Mouse (Mus musculus): ENCODE results near the gene Adgrb3. TPM values are rescaled to one million over a fixed set of nuclear protein-coding genes. Genes with fewer than 3 reads are reported as not detected.

Adgrb3 gene
- polyA plus RNA-seq, 1 experiment, result 0.08 TPM

- WGBS, result 85% methylated on average over 8 of the region's 8 CpGs
- Histone ChIP-seq H3K4me1 (ENCODE audit: control insufficient read depth, insufficient read depth, insufficient read length) (no peaks in the 10 kb centered on the region), H3K27ac (ENCODE audit: insufficient read depth, low read length) (no peak overlapping the region), H3K36me3 (ENCODE audit: control insufficient read depth, insufficient read depth, low read length) (no peaks in the 10 kb centered on the region), H3K4me3 (ENCODE audit: extremely low read depth, insufficient read depth, insufficient read length) (no peak overlapping the region), H3K27me3 (ENCODE audit: control insufficient read depth, insufficient read depth, low read length) (no peaks in the 10 kb centered on the region)
- no peak for DNase-seq (ENCODE audit: low read depth in 1 of 2, low spot score in 2 of 2)
- no peak for TF ChIP-seq CTCF (IDR thresholded peaks at IDR 0.05; ENCODE audit: extremely low read depth, insufficient read depth, insufficient read length, insufficient replicate concordance)
- TF ChIP-seq POLR2A (IDR thresholded peaks at IDR 0.05; ENCODE audit: low read depth, low read length), result no peak
Measured at GRCm38 (mm10) chr1:25082377-25082776, 747.1 kb downstream of the Adgrb3 start.

GRCm38 (mm10) chr1:25081265-25081849 is 748.1 kb downstream of the Adgrb3 start:
- H3K27ac ChIP-seq (ENCODE audit: insufficient read depth, low read length), result no peak overlapping the region
- H3K27me3 ChIP-seq (ENCODE audit: control insufficient read depth, insufficient read depth, low read length), result no peaks in the 10 kb centered on the region
- no peak overlapping the region for H3K4me3 ChIP-seq (ENCODE audit: extremely low read depth, insufficient read depth, insufficient read length)
- 70% methylated on average over 4 of the region's 4 CpGs for WGBS
- no peaks in the 10 kb centered on the region for H3K4me1 ChIP-seq (ENCODE audit: control insufficient read depth, insufficient read depth, insufficient read length)
- DNase-seq (ENCODE audit: low read depth in 1 of 2, low spot score in 2 of 2), result no peak
- TF ChIP-seq CTCF (IDR thresholded peaks at IDR 0.05; ENCODE audit: extremely low read depth, insufficient read depth, insufficient read length, insufficient replicate concordance) (no peak), POLR2A (IDR thresholded peaks at IDR 0.05; ENCODE audit: low read depth, low read length) (no peak)
- H3K36me3 ChIP-seq (ENCODE audit: control insufficient read depth, insufficient read depth, low read length), result no peaks in the 10 kb centered on the region

- no peaks in the 10 kb centered on the region for H3K4me1 ChIP-seq (ENCODE audit: control insufficient read depth, insufficient read depth, insufficient read length)
- H3K4me3 ChIP-seq (ENCODE audit: extremely low read depth, insufficient read depth, insufficient read length), result no peak overlapping the region
- no peaks in the 10 kb centered on the region for H3K36me3 ChIP-seq (ENCODE audit: control insufficient read depth, insufficient read depth, low read length)
- H3K27ac ChIP-seq (ENCODE audit: insufficient read depth, low read length), result no peak overlapping the region
- no peak for TF ChIP-seq CTCF (IDR thresholded peaks at IDR 0.05; ENCODE audit: extremely low read depth, insufficient read depth, insufficient read length, insufficient replicate concordance)
- no peak for TF ChIP-seq POLR2A (IDR thresholded peaks at IDR 0.05; ENCODE audit: low read depth, low read length)
- H3K27me3 ChIP-seq (ENCODE audit: control insufficient read depth, insufficient read depth, low read length), result no peaks in the 10 kb centered on the region
- DNase-seq (ENCODE audit: low read depth in 1 of 2, low spot score in 2 of 2), result no peak
- WGBS, result 80% methylated on average over 2 of the region's 2 CpGs
Measured at GRCm38 (mm10) chr1:25079395-25079794, 750.1 kb downstream of the Adgrb3 start.

GRCm38 (mm10) chr1:25075952-25076351 is 753.6 kb downstream of the Adgrb3 start:
- DNase-seq (ENCODE audit: low read depth in 1 of 2, low spot score in 2 of 2), result no peak
- H3K4me3 ChIP-seq (ENCODE audit: extremely low read depth, insufficient read depth, insufficient read length), result no peak overlapping the region
- no peaks in the 10 kb centered on the region for H3K4me1 ChIP-seq (ENCODE audit: control insufficient read depth, insufficient read depth, insufficient read length)
- H3K27ac ChIP-seq (ENCODE audit: insufficient read depth, low read length), result no peak overlapping the region
- no peaks in the 10 kb centered on the region for H3K36me3 ChIP-seq (ENCODE audit: control insufficient read depth, insufficient read depth, low read length)
- no peak for TF ChIP-seq POLR2A (IDR thresholded peaks at IDR 0.05; ENCODE audit: low read depth, low read length)
- TF ChIP-seq CTCF (IDR thresholded peaks at IDR 0.05; ENCODE audit: extremely low read depth, insufficient read depth, insufficient read length, insufficient replicate concordance), result no peak
- H3K27me3 ChIP-seq (ENCODE audit: control insufficient read depth, insufficient read depth, low read length), result no peaks in the 10 kb centered on the region
- WGBS, result 85% methylated on average over 5 of the region's 5 CpGs

GRCm38 (mm10) chr1:25063964-25064363 is 765.5 kb downstream of the Adgrb3 start:
- Histone ChIP-seq H3K4me1 (ENCODE audit: control insufficient read depth, insufficient read depth, insufficient read length) (no peaks in the 10 kb centered on the region), H3K27ac (ENCODE audit: insufficient read depth, low read length) (no peak overlapping the region), H3K36me3 (ENCODE audit: control insufficient read depth, insufficient read depth, low read length) (no peaks in the 10 kb centered on the region), H3K4me3 (ENCODE audit: extremely low read depth, insufficient read depth, insufficient read length) (no peak overlapping the region), H3K27me3 (ENCODE audit: control insufficient read depth, insufficient read depth, low read length) (no peaks in the 10 kb centered on the region)
- no peak for TF ChIP-seq CTCF (IDR thresholded peaks at IDR 0.05; ENCODE audit: extremely low read depth, insufficient read depth, insufficient read length, insufficient replicate concordance)
- TF ChIP-seq POLR2A (IDR thresholded peaks at IDR 0.05; ENCODE audit: low read depth, low read length), result no peak
- no peak for DNase-seq (ENCODE audit: low read depth in 1 of 2, low spot score in 2 of 2)
- WGBS, result 35% methylated on average over 6 of the region's 6 CpGs

GRCm38 (mm10) chr1:25060935-25061334 is 768.6 kb downstream of the Adgrb3 start:
- no peaks in the 10 kb centered on the region for H3K36me3 ChIP-seq (ENCODE audit: control insufficient read depth, insufficient read depth, low read length)
- TF ChIP-seq CTCF (IDR thresholded peaks at IDR 0.05; ENCODE audit: extremely low read depth, insufficient read depth, insufficient read length, insufficient replicate concordance) (no peak), POLR2A (IDR thresholded peaks at IDR 0.05; ENCODE audit: low read depth, low read length) (no peak)
- 78% methylated on average over 3 of the region's 3 CpGs for WGBS
- H3K4me1 ChIP-seq (ENCODE audit: control insufficient read depth, insufficient read depth, insufficient read length), result no peaks in the 10 kb centered on the region
- H3K4me3 ChIP-seq (ENCODE audit: extremely low read depth, insufficient read depth, insufficient read length), result no peak overlapping the region
- no peaks in the 10 kb centered on the region for H3K27me3 ChIP-seq (ENCODE audit: control insufficient read depth, insufficient read depth, low read length)
- no peak overlapping the region for H3K27ac ChIP-seq (ENCODE audit: insufficient read depth, low read length)
- DNase-seq (ENCODE audit: low read depth in 1 of 2, low spot score in 2 of 2), result no peak

GRCm38 (mm10) chr1:25060191-25060590 is 769.3 kb downstream of the Adgrb3 start:
- no peaks in the 10 kb centered on the region for H3K4me1 ChIP-seq (ENCODE audit: control insufficient read depth, insufficient read depth, insufficient read length)
- WGBS, result 91% methylated on average over 6 of the region's 6 CpGs
- no peak overlapping the region for H3K27ac ChIP-seq (ENCODE audit: insufficient read depth, low read length)
- DNase-seq (ENCODE audit: low read depth in 1 of 2, low spot score in 2 of 2), result no peak
- TF ChIP-seq CTCF (IDR thresholded peaks at IDR 0.05; ENCODE audit: extremely low read depth, insufficient read depth, insufficient read length, insufficient replicate concordance) (no peak), POLR2A (IDR thresholded peaks at IDR 0.05; ENCODE audit: low read depth, low read length) (no peak)
- H3K4me3 ChIP-seq (ENCODE audit: extremely low read depth, insufficient read depth, insufficient read length), result no peak overlapping the region
- no peaks in the 10 kb centered on the region for H3K36me3 ChIP-seq (ENCODE audit: control insufficient read depth, insufficient read depth, low read length)
- no peaks in the 10 kb centered on the region for H3K27me3 ChIP-seq (ENCODE audit: control insufficient read depth, insufficient read depth, low read length)
